Mouse (Mus musculus) ES-E14 (cell line): ENCODE measurements around the gene Slc45a1.

Experiments
- HCFC1 ChIP-seq: IDR thresholded peaks from 2 replicates; pipeline ENCODE4 v1.6.1; 2012; ENCODE audit warnings: low read length, inconsistent platforms, borderline replicate concordance; ENCODE audit not compliant: insufficient read depth
- MAFK ChIP-seq: IDR thresholded peaks from 2 replicates; pipeline ENCODE4 v1.6.1; 2014; ENCODE audit warnings: mild to moderate bottlenecking, low read depth, low read length, inconsistent platforms; ENCODE audit not compliant: insufficient read depth
- ZC3H11A ChIP-seq: IDR thresholded peaks from 2 replicates; pipeline ENCODE4 v1.6.1; 2012; ENCODE audit warnings: low read depth, mild to moderate bottlenecking, inconsistent platforms, low read length, borderline replicate concordance

- no peak for TF ChIP-seq MAFK
- TF ChIP-seq ZC3H11A = no peak
- no peak for TF ChIP-seq HCFC1
Measured at GRCm38 (mm10) chr4:150605804-150606203, 46.2 kb downstream of the Slc45a1 start.
